In genomic region chr11:88555902-88556549, GRCm38 (mm10) we compare ENCODE assay signal across 8 mouse cellular contexts.
DNase-seq lines count a peak whose midpoint lies in the region; ATAC-seq and TF ChIP-seq lines count a peak whose summit lies in the region.

No protein-coding gene starts in this region.

- no peaks in the 10 kb centered on the region for H3K27me3 ChIP-seq in forebrain, embryonic 15.5 days
- H3K27me3 ChIP-seq in intestine, embryonic 14.5 days (replicated peaks; ENCODE audit: control insufficient read depth, insufficient read depth, low read length) = no peaks in the 10 kb centered on the region
- no peaks in the 10 kb centered on the region for H3K27me3 ChIP-seq in liver, postnatal 0 days (ENCODE audit: insufficient read depth, low read length)
- no peaks in the 10 kb centered on the region for H3K27me3 ChIP-seq in splenic B cell, adult 2 months (ENCODE audit: control insufficient read depth, insufficient read depth, low read length, poor library complexity, severe bottlenecking)

- H3K9ac ChIP-seq in forebrain, embryonic 15.5 days (replicated peaks) = no peak overlapping the region
- H3K9ac ChIP-seq in intestine, embryonic 14.5 days (ENCODE audit: low read length) = no peak overlapping the region
- 0 out of 2 replicates have a peak overlapping the region, but pooled peaks have one; percentile 3 for H3K9ac ChIP-seq in liver, postnatal 0 days (replicated peaks)

- DNase-seq in left cerebral cortex, adult 2 months (ENCODE audit: extremely low spot score in 1 of 2, low spot score in 2 of 2) = no peak
- DNase-seq in left cerebral cortex, postnatal 25 days (ENCODE audit: low spot score in 2 of 2) = no peak
- DNase-seq in intestine, embryonic 14.5 days (ENCODE audit: low spot score) = peak; percentile 68
- no peak for DNase-seq in liver, postnatal 0 days
- peak; percentile 59 for DNase-seq in splenic B cell, adult 2 months (ENCODE audit: low read depth, low spot score)
- no peak for DNase-seq in cerebellum, adult 11-12 months
- no peak for DNase-seq in cerebellum, postnatal 10 days

- TF ChIP-seq EP300 in liver, postnatal 0 days (IDR thresholded peaks at IDR 0.05; ENCODE audit: low read depth) = no peak

- H3K4me1 ChIP-seq in forebrain, embryonic 15.5 days = peaks cover 68% of the 10 kb centered on the region
- peaks cover 86% of the 10 kb centered on the region for H3K4me1 ChIP-seq in intestine, embryonic 14.5 days (replicated peaks; ENCODE audit: control insufficient read depth, insufficient read depth, low read length)
- peaks cover 70% of the 10 kb centered on the region for H3K4me1 ChIP-seq in liver, postnatal 0 days (ENCODE audit: insufficient read depth)

- no peak for ATAC-seq in forebrain, embryonic 15.5 days (replicated peaks)
- ATAC-seq in intestine, embryonic 14.5 days (replicated peaks; ENCODE audit: low FRiP score, low TSS enrichment, low read depth) = no peak; the same call in 1 of the 2 replicates
- no peak for ATAC-seq in liver, postnatal 0 days

- WGBS in forebrain, embryonic 15.5 days = 54% methylated on average over 6 of the region's 6 CpGs
- 19% methylated on average over 6 of the region's 6 CpGs for WGBS in intestine, embryonic 14.5 days
- 34% methylated on average over 6 of the region's 6 CpGs for WGBS in liver, postnatal 0 days (ENCODE audit: insufficient replicate concordance)

- H3K36me3 ChIP-seq in forebrain, embryonic 15.5 days = no peaks in the 10 kb centered on the region
- H3K36me3 ChIP-seq in intestine, embryonic 14.5 days (ENCODE audit: control insufficient read depth, insufficient read depth, low read length) = no peaks in the 10 kb centered on the region
- no peaks in the 10 kb centered on the region for H3K36me3 ChIP-seq in liver, postnatal 0 days (replicated peaks; ENCODE audit: insufficient read depth, low read length)
- peaks cover 2% of the 10 kb centered on the region; the same call in 1 of the 2 replicates for H3K36me3 ChIP-seq in splenic B cell, adult 2 months (ENCODE audit: control insufficient read depth, insufficient read depth, low read length, poor library complexity, severe bottlenecking)

- intact Hi-C loops in left cerebral cortex, adult 2 months (cut with DNase I) = no loop called here
- intact Hi-C loops in left cerebral cortex, postnatal 25 days (cut with DNase I) = no loop called here

- H3K4me2 ChIP-seq in forebrain, embryonic 15.5 days (replicated peaks) = no peak overlapping the region
- peak overlapping the region; percentile 15; the same call in 1 of the 2 replicates for H3K4me2 ChIP-seq in intestine, embryonic 14.5 days (ENCODE audit: low read length)
- H3K4me2 ChIP-seq in liver, postnatal 0 days (ENCODE audit: low read depth, low read length) = no peak overlapping the region

- no peaks in the 10 kb centered on the region for H3K9me3 ChIP-seq in forebrain, embryonic 15.5 days
- no peaks in the 10 kb centered on the region for H3K9me3 ChIP-seq in intestine, embryonic 14.5 days (ENCODE audit: control insufficient read depth, low read length)
- no peaks in the 10 kb centered on the region for H3K9me3 ChIP-seq in liver, postnatal 0 days (ENCODE audit: low read length)

- TF ChIP-seq CTCF in left cerebral cortex, adult 2 months (IDR thresholded peaks at IDR 0.05) = no peak
- no peak for TF ChIP-seq CTCF in liver, postnatal 0 days (IDR thresholded peaks at IDR 0.05; ENCODE audit: low read depth)

- peak overlapping the region; percentile 67 for H3K27ac ChIP-seq in left cerebral cortex, adult 2 months
- H3K27ac ChIP-seq in forebrain, embryonic 15.5 days (replicated peaks) = peak overlapping the region; percentile 41; the same call in 1 of the 2 replicates
- H3K27ac ChIP-seq in intestine, embryonic 14.5 days (ENCODE audit: low read depth) = peak overlapping the region; percentile 87
- H3K27ac ChIP-seq in liver, postnatal 0 days (ENCODE audit: low read depth) = peak overlapping the region; percentile 67

- no peak overlapping the region for H3K4me3 ChIP-seq in left cerebral cortex, adult 2 months
- H3K4me3 ChIP-seq in forebrain, embryonic 15.5 days = no peak overlapping the region
- no peak overlapping the region for H3K4me3 ChIP-seq in intestine, embryonic 14.5 days (ENCODE audit: low read depth, low read length)
- no peak overlapping the region for H3K4me3 ChIP-seq in liver, postnatal 0 days (ENCODE audit: low read depth, low read length)

Comparison
In these comparisons a context has a peak if more than half of its experiments do, and no peak if none do; other contexts are left out.
1. DNase-seq: peak in intestine, embryonic 14.5 days (single experiment) and splenic B cell, adult 2 months (single experiment); none in left cerebral cortex, adult 2 months (0 of 2), left cerebral cortex, postnatal 25 days (0 of 2), liver, postnatal 0 days (single experiment), cerebellum, adult 11-12 months (single experiment) and cerebellum, postnatal 10 days (0 of 2).
2. Peak in every context shown above with its lines, with median percentiles within 50 percentile points of each other: H3K27ac ChIP-seq.